ENCODE assay signal across 9 mouse cellular contexts in genomic region chr1:93211549-93212220, GRCm38 (mm10). TPM values are rescaled to one million over a fixed set of nuclear protein-coding genes. Genes with fewer than 3 reads are reported as not detected.
A peak's percentile ranks its signal among the peaks of the same experiment; 100 is the strongest.
DNase-seq lines count a peak whose midpoint lies in the region; ATAC-seq and TF ChIP-seq lines count a peak whose summit lies in the region.
"Had no signal": no experiment of that assay in that cellular context is flagged by ENCODE, and none has a peak within 500 bp of the region (broad histone marks: within the 10 kb centered on the region; RNA-seq: fewer than 3 reads in every experiment).

No protein-coding gene starts in this region.

- H3K27ac ChIP-seq in stomach, embryonic 15.5 days: peak overlapping the region; percentile 86

- H3K4me2 ChIP-seq in stomach, embryonic 15.5 days: 0 out of 2 replicates have a peak overlapping the region, but pooled peaks have one; percentile 0

- no peak overlapping the region for H3K4me3 ChIP-seq in lung, adult 2 months (replicated peaks; ENCODE audit: extremely low read depth, low read depth, low read length)
- H3K4me3 ChIP-seq in stomach, embryonic 15.5 days (replicated peaks): no peak overlapping the region

- H3K27me3 ChIP-seq in stomach, embryonic 15.5 days (replicated peaks): no peaks in the 10 kb centered on the region

- intact Hi-C loops in gastrocnemius, postnatal 14 days (cut with DNase I; ENCODE audit: low total_unique reads): no loop called here

- peaks cover 12% of the 10 kb centered on the region for H3K4me1 ChIP-seq in lung, adult 2 months (ENCODE audit: control insufficient read depth, insufficient read depth, low read length)
- peaks cover 36% of the 10 kb centered on the region for H3K4me1 ChIP-seq in stomach, embryonic 15.5 days

- H3K9me3 ChIP-seq in stomach, embryonic 15.5 days: no peaks in the 10 kb centered on the region

- TF ChIP-seq CTCF in lung, adult 2 months (IDR thresholded peaks at IDR 0.05; ENCODE audit: insufficient read depth, low read length): no peak

- H3K9ac ChIP-seq in stomach, embryonic 15.5 days: no peak overlapping the region

- WGBS in lung, adult 2 months: 30% methylated on average over 10 of the region's 10 CpGs
- 37% methylated on average over 10 of the region's 10 CpGs for WGBS in stomach, embryonic 15.5 days

- H3K36me3 ChIP-seq in stomach, embryonic 15.5 days: no peaks in the 10 kb centered on the region

- ATAC-seq in stomach, embryonic 15.5 days (ENCODE audit: insufficient read depth, low FRiP score, low read depth): peak; percentile 25; the same call in 1 of the 2 replicates

- TF ChIP-seq POLR2A in lung, adult 2 months (IDR thresholded peaks at IDR 0.05; ENCODE audit: borderline replicate concordance, extremely low read depth, low read depth, low read length): no peak

- DNase-seq in lung, adult 18-20 months: peak; percentile 9 to 16
- DNase-seq in lung, adult 2 months: no peak
- DNase-seq in gastrocnemius, postnatal 14 days: peak; percentile 41
- DNase-seq in kidney, postnatal 14 days: peak; percentile 85
- no peak for DNase-seq in cerebellum, postnatal 14 days
- DNase-seq in urinary bladder, postnatal 10 days (ENCODE audit: low spot score): no peak
- no peak for DNase-seq in cerebellum, postnatal 4 days (ENCODE audit: low spot score in 2 of 2)

RNA-seq across cellular contexts. Expression of gene Sned1, which starts 24.0 kb away (rescaled TPM):
- 26.6 and 28.1 TPM in 2 replicates for polyA plus RNA-seq in lung, adult 2 months (2012; rRNA removed)
- 1 to 10 TPM; 5.2 to 6.9 TPM for total RNA-seq in gastrocnemius, postnatal 14 days (2021)
- 8.7 and 12.3 TPM in 2 replicates for polyA plus RNA-seq in stomach, embryonic 15.5 days (2015; fragmentation: Nextera tagmentation; extraction: Ambion mirVana)

RNA-seq across cellular contexts. Expression of gene Crocc2, which starts 43.2 kb away (rescaled TPM):
- polyA plus RNA-seq in lung, adult 2 months (2012; rRNA removed): 2.2 and 2.8 TPM in 2 replicates
- total RNA-seq in gastrocnemius, postnatal 14 days (2021): not detected
- 0.15 and 0.21 TPM in 2 replicates for polyA plus RNA-seq in stomach, embryonic 15.5 days (2015; fragmentation: Nextera tagmentation; extraction: Ambion mirVana)

RNA-seq across cellular contexts. Expression of gene 2310007B03Rik, which starts 50.9 kb away (rescaled TPM):
- polyA plus RNA-seq in lung, adult 2 months (2012; rRNA removed): 72.6 and 75.8 TPM in 2 replicates
- total RNA-seq in gastrocnemius, postnatal 14 days (2021): not detected
- 4.6 and 8.2 TPM in 2 replicates for polyA plus RNA-seq in stomach, embryonic 15.5 days (2015; fragmentation: Nextera tagmentation; extraction: Ambion mirVana)
- total RNA-seq: hematopoietic stem cell, adult 5-6 weeks had no signal

Comparison
In these comparisons a context has a peak if more than half of its experiments do, and no peak if none do; other contexts are left out.
1. DNase-seq: peak in lung, adult 18-20 months (2 of 2), gastrocnemius, postnatal 14 days (single experiment) and kidney, postnatal 14 days (single experiment); none in lung, adult 2 months (single experiment), cerebellum, postnatal 14 days (0 of 2), urinary bladder, postnatal 10 days (single experiment) and cerebellum, postnatal 4 days (0 of 2).